Mouse (Mus musculus) embryonic fibroblast, embryonic 13.5 days (primary cell): ENCODE data around the gene Macrod2.

Source experiments
- CTCF ChIP-seq: IDR thresholded peaks from 2 replicates; pipeline ENCODE4 v1.5.1; 2011; ENCODE audit warnings: mild to moderate bottlenecking, control low read depth, low read length, moderate library complexity, borderline replicate concordance; ENCODE audit not compliant: insufficient read depth
- POLR2A ChIP-seq: IDR thresholded peaks from 2 replicates; pipeline ENCODE4 v1.6.1; 2011; ENCODE audit warnings: low read depth, mild to moderate bottlenecking, control low read depth, low read length, moderate library complexity

- TF ChIP-seq CTCF (no peak), POLR2A (no peak)
These were observed 503.4 kb downstream of the Macrod2 start for GRCm38 (mm10) chr2:140898408-140898985.
